22 mouse cellular contexts compared by ENCODE assay signal in the genomic region with DNA sequence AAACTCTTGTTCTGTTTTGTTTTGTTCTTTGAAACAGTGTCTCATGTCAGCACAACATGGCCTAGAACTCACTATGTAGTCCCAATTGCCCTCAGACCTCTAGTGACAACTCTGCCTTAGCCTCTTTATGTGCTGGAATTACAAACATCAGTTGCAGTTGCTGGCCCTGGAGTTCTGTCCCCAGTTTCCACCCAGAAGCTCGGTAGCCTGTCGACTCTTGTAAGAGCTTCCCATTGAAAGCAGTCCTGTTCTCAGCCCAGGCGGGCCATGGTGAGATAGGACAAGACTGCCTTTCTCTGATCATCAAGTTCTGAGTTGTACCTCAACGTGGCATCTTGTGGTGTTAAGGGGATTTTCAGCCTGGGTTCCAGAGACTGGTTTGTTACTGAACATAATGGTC. TPM values are rescaled to one million over a fixed set of nuclear protein-coding genes. Genes with fewer than 3 reads are reported as not detected.
DNase-seq lines count a peak whose midpoint lies in the region; ATAC-seq and TF ChIP-seq lines count a peak whose summit lies in the region.
"Had no signal": no experiment of that assay in that cellular context is flagged by ENCODE, and none has a peak within 500 bp of the region (broad histone marks: within the 10 kb centered on the region; RNA-seq: fewer than 3 reads in every experiment).

No protein-coding gene starts in this region.

- 92% methylated on average over 4 of the region's 4 CpGs for WGBS in heart, adult 2 months
- 86% methylated on average over 4 of the region's 4 CpGs for WGBS in heart, embryonic 10.5 days
- WGBS in liver, embryonic 12.5 days (ENCODE audit: insufficient replicate concordance) = 85% methylated on average over 4 of the region's 4 CpGs
- 82% methylated on average over 4 of the region's 4 CpGs for WGBS in liver, embryonic 11.5 days
- WGBS in liver, embryonic 16.5 days (ENCODE audit: insufficient replicate concordance) = 84% methylated on average over 4 of the region's 4 CpGs

- peaks cover 5% of the 10 kb centered on the region; the same call in 1 of the 2 replicates for H3K9me3 ChIP-seq in heart, embryonic 10.5 days
- peaks cover 24% of the 10 kb centered on the region for H3K9me3 ChIP-seq in liver, embryonic 12.5 days (replicated peaks)
- peaks cover 2% of the 10 kb centered on the region; the same call in 1 of the 2 replicates for H3K9me3 ChIP-seq in liver, embryonic 11.5 days (ENCODE audit: control insufficient read depth, low read length)
- H3K9me3 ChIP-seq in liver, embryonic 16.5 days (replicated peaks; ENCODE audit: control insufficient read depth, low read length) = peaks cover 3% of the 10 kb centered on the region; the same call in 1 of the 2 replicates

- no peak for TF ChIP-seq CTCF in heart, adult 2 months (IDR thresholded peaks at IDR 0.05)

- ATAC-seq in liver, embryonic 12.5 days = no peak
- ATAC-seq in liver, embryonic 11.5 days (replicated peaks; ENCODE audit: low FRiP score) = no peak
- no peak for ATAC-seq in liver, embryonic 16.5 days (ENCODE audit: low read depth)
- ATAC-seq: activated CD4-positive, CD25-positive, alpha-beta regulatory T cell, adult 4 months; CD4-positive, CD25-positive, alpha-beta regulatory T cell, adult 4 months; Patski had no signal

- no peak overlapping the region for H3K27ac ChIP-seq in heart, adult 2 months
- no peak overlapping the region for H3K27ac ChIP-seq in heart, embryonic 10.5 days
- peak overlapping the region; percentile 34; the same call in 1 of the 2 replicates for H3K27ac ChIP-seq in liver, embryonic 12.5 days
- H3K27ac ChIP-seq in liver, embryonic 11.5 days (ENCODE audit: low read depth, low read length) = no peak overlapping the region
- no peak overlapping the region; the same call in 1 of the 2 replicates for H3K27ac ChIP-seq in liver, embryonic 16.5 days (ENCODE audit: low read length)

- H3K9ac ChIP-seq in heart, adult 2 months (ENCODE audit: low read depth, low read length) = no peak overlapping the region
- H3K9ac ChIP-seq in liver, embryonic 12.5 days = no peak overlapping the region
- H3K9ac ChIP-seq in liver, embryonic 11.5 days (ENCODE audit: low read depth, low read length) = no peak overlapping the region
- H3K9ac ChIP-seq in liver, embryonic 16.5 days (ENCODE audit: low read depth, low read length) = 0 out of 2 replicates have a peak overlapping the region, but pooled peaks have one; percentile 10

- intact Hi-C loops in heart, adult 2 months (cut with DNase I) = no loop called here
- intact Hi-C loops in heart, postnatal 14 days (cut with DNase I) = no loop called here

- no peak overlapping the region for H3K4me2 ChIP-seq in liver, embryonic 12.5 days
- no peak overlapping the region for H3K4me2 ChIP-seq in liver, embryonic 11.5 days
- H3K4me2 ChIP-seq in liver, embryonic 16.5 days (ENCODE audit: low read depth, low read length) = no peak overlapping the region

- no peak for TF ChIP-seq POLR2A in heart, adult 2 months (IDR thresholded peaks at IDR 0.05; ENCODE audit: insufficient read depth, low read depth, low read length)

- DNase-seq in heart, adult 11 months = peak; percentile 55
- DNase-seq in heart, adult 2 months = no peak
- DNase-seq in heart, embryonic 10.5 days (ENCODE audit: low spot score) = peak; percentile 59
- DNase-seq in heart, postnatal 14 days = no peak
- no peak for DNase-seq in liver, embryonic 11.5 days (ENCODE audit: low spot score)
- no peak for DNase-seq in liver
- DNase-seq: adrenal gland, adult 2 months; adrenal gland, adult 8-10 months; adrenal gland, postnatal 10 days; adrenal gland, postnatal 14 days; adrenal gland, postnatal 25 days; adrenal gland, postnatal 36 days; B cell, adult 2 months; cerebellum, adult 11 months; cerebellum, adult 11-12 months had no signal

- H3K36me3 ChIP-seq in heart, adult 2 months (ENCODE audit: control insufficient read depth, insufficient read depth, low read length) = no peaks in the 10 kb centered on the region
- H3K36me3 ChIP-seq in heart, embryonic 10.5 days = no peaks in the 10 kb centered on the region
- H3K36me3 ChIP-seq in liver, embryonic 12.5 days = peaks cover 38% of the 10 kb centered on the region
- no peaks in the 10 kb centered on the region for H3K36me3 ChIP-seq in liver, embryonic 11.5 days (ENCODE audit: control insufficient read depth, insufficient read depth, low read length)
- H3K36me3 ChIP-seq in liver, embryonic 16.5 days (ENCODE audit: control insufficient read depth, insufficient read depth) = peaks cover 6% of the 10 kb centered on the region; the same call in 1 of the 2 replicates
- H3K36me3 ChIP-seq: G1E had no signal

- no peak for TF ChIP-seq EP300 in heart, adult 2 months (IDR thresholded peaks at IDR 0.05; ENCODE audit: insufficient read depth, low read depth, low read length)

- no peaks in the 10 kb centered on the region for H3K79me2 ChIP-seq in heart, adult 2 months (replicated peaks; ENCODE audit: control insufficient read depth, insufficient read depth, low read length)

- H3K4me3 ChIP-seq in heart, adult 2 months = no peak overlapping the region
- no peak overlapping the region for H3K4me3 ChIP-seq in heart, embryonic 10.5 days
- no peak overlapping the region for H3K4me3 ChIP-seq in liver, embryonic 12.5 days
- H3K4me3 ChIP-seq in liver, embryonic 11.5 days (ENCODE audit: low read depth, low read length) = no peak overlapping the region
- H3K4me3 ChIP-seq in liver, embryonic 16.5 days (ENCODE audit: low read depth, low read length) = no peak overlapping the region

- H3K4me1 ChIP-seq in heart, adult 2 months (ENCODE audit: control insufficient read depth, insufficient read depth, low read length) = peaks cover 2% of the 10 kb centered on the region
- H3K4me1 ChIP-seq in heart, embryonic 10.5 days = no peaks in the 10 kb centered on the region
- H3K4me1 ChIP-seq in liver, embryonic 12.5 days = peaks cover 34% of the 10 kb centered on the region
- peaks cover 2% of the 10 kb centered on the region; the same call in 1 of the 2 replicates for H3K4me1 ChIP-seq in liver, embryonic 11.5 days (replicated peaks; ENCODE audit: control insufficient read depth, insufficient read depth, low read length)
- H3K4me1 ChIP-seq in liver, embryonic 16.5 days (ENCODE audit: control insufficient read depth, low read depth, low read length) = peaks cover 23% of the 10 kb centered on the region

- H3K27me3 ChIP-seq in heart, adult 2 months (ENCODE audit: control insufficient read depth, insufficient read depth, low read length) = no peaks in the 10 kb centered on the region; the same call in 1 of the 2 replicates
- no peaks in the 10 kb centered on the region for H3K27me3 ChIP-seq in heart, embryonic 10.5 days (ENCODE audit: insufficient read depth, poor library complexity, severe bottlenecking)
- no peaks in the 10 kb centered on the region for H3K27me3 ChIP-seq in liver, embryonic 12.5 days (replicated peaks)
- no peaks in the 10 kb centered on the region for H3K27me3 ChIP-seq in liver, embryonic 11.5 days (replicated peaks; ENCODE audit: control insufficient read depth, insufficient read depth, low read length)
- no peaks in the 10 kb centered on the region for H3K27me3 ChIP-seq in liver, embryonic 16.5 days (ENCODE audit: control insufficient read depth, insufficient read depth, low read depth, low read length)
- H3K27me3 ChIP-seq: CH12.LX, Patski had no signal

RNA-seq across cellular contexts. Expression of a gene that starts 31.4 kb away (rescaled TPM):
- total RNA-seq in heart, adult 2 months (2021) = 10 to 100 TPM in 1 of 2 experiments, 1 to 10 TPM in 1; 5.4 to 10.4 TPM
- polyA plus RNA-seq in heart, adult 2 months (2012; rRNA removed) = 5.9 and 7.9 TPM in 2 replicates
- polyA plus RNA-seq in heart, embryonic 10.5 days (2016; fragmentation: Nextera tagmentation; extraction: Ambion mirVana) = 18.9 and 28.2 TPM in 2 replicates
- 10 to 100 TPM in 1 of 2 experiments, 1 to 10 TPM in 1; 3.8 to 13.1 TPM for total RNA-seq in heart, postnatal 14 days (2021)
- polyA plus RNA-seq in liver, embryonic 12.5 days (2016; fragmentation: Nextera tagmentation; extraction: Ambion mirVana) = 137 and 141 TPM in 2 replicates
- polyA plus RNA-seq in liver, embryonic 11.5 days (2014; fragmentation: Nextera tagmentation; extraction: Ambion mirVana) = 103 and 123 TPM in 2 replicates
- polyA plus RNA-seq in liver, embryonic 16.5 days (2015; fragmentation: Nextera tagmentation; extraction: Ambion mirVana) = 51.1 and 53.8 TPM in 2 replicates

Comparison
In these comparisons a context has a peak if more than half of its experiments do, and no peak if none do; other contexts are left out.
1. DNase-seq: peak in heart, adult 11 months (single experiment) and heart, embryonic 10.5 days (single experiment); none in heart, adult 2 months (0 of 2), heart, postnatal 14 days (0 of 2), liver, embryonic 11.5 days (single experiment) and liver (single experiment).